Mouse (Mus musculus) stomach, postnatal 0 days (tissue): ENCODE data around the gene Cdca3. TPM values are rescaled to one million over a fixed set of nuclear protein-coding genes. Genes with fewer than 3 reads are reported as not detected.
"Not testable (repeated sequence)": the region's sequence is repeated elsewhere in the genome, so short reads cannot be mapped to it uniquely, and the experiment has no call there.

Experiments used
- ATAC-seq: fragments of 200-750 bp; cut with Nextera tagmentation; 2 replicates; pipeline ENCODE4 v1.8.0; 2017; ENCODE audit not compliant: low FRiP score, low TSS enrichment
- DNase-seq: peaks from one replicate; pipeline ENCODE4 v3.0.0-alpha.2; 2016; ENCODE audit warnings: low spot score
- H3K27ac ChIP-seq: fragments of 300-500 bp; sonication (generic); replicated peaks from 2 replicates; pipeline ENCODE4 v1.5.1; 2014; ENCODE audit warnings: mild to moderate bottlenecking, control low read depth
- H3K27me3 ChIP-seq: fragments of 300-500 bp; sonication (generic); 2 replicates; pipeline ENCODE4 v1.6.1; 2014; ENCODE audit warnings: low read length; ENCODE audit not compliant: control insufficient read depth, insufficient read depth
- H3K36me3 ChIP-seq: fragments of 300-500 bp; sonication (generic); 2 replicates; pipeline ENCODE4 v1.6.1; 2014; ENCODE audit warnings: low read length, mixed read lengths; ENCODE audit not compliant: control insufficient read depth, insufficient read depth
- H3K4me1 ChIP-seq: fragments of 300-500 bp; sonication (generic); replicated peaks from 2 replicates; pipeline ENCODE4 v1.6.1; 2014; ENCODE audit warnings: antibody characterized with exemption; ENCODE audit not compliant: control insufficient read depth, insufficient read depth
- H3K4me2 ChIP-seq: fragments of 300-500 bp; sonication (generic); replicated peaks from 2 replicates; pipeline ENCODE4 v1.6.1; 2014; ENCODE audit warnings: low read depth, mild to moderate bottlenecking, control low read depth, moderate library complexity
- H3K4me3 ChIP-seq: fragments of 300-500 bp; sonication (generic); 2 replicates; pipeline ENCODE4 v1.5.1; 2014; ENCODE audit warnings: low read depth, low read length, control low read depth
- H3K9ac ChIP-seq: fragments of 300-500 bp; sonication (generic); 2 replicates; pipeline ENCODE4 v1.6.1; 2014; ENCODE audit warnings: mild to moderate bottlenecking, low read length, control low read depth, mixed read lengths
- H3K9me3 ChIP-seq: fragments of 300-500 bp; sonication (generic); 2 replicates; pipeline ENCODE4 v1.6.1; 2016; ENCODE audit warnings: low read length; ENCODE audit not compliant: control insufficient read depth
- CTCF ChIP-seq: IDR thresholded peaks from 2 replicates; pipeline ENCODE4 v1.5.1; 2016; ENCODE audit warnings: antibody characterized with exemption, low read depth, mild to moderate bottlenecking, moderate library complexity
- EP300 ChIP-seq: optimal IDR thresholded peaks from 2 replicates; pipeline ENCODE3; 2016; ENCODE audit warnings: antibody characterized with exemption
- WGBS: fragments of 180-500 bp; shearing (Covaris S2); extraction: QIAGEN DNeasy Blood & Tissue Kit; methylation state at CpG from one replicate; pipeline ENCODE4 v1.1.7; 2014; 5-methylcytosine and 5-hydroxymethylcytosine counted together
- polyA plus RNA-seq: library from polyadenylated mRNA; unstranded; fragments of >200 nt; fragmentation: Nextera tagmentation; extraction: Ambion mirVana; gene quantifications from 2 replicates; pipeline ENCODE4 v1.2.1, GENCODE M21; 2015

Cdca3 gene
- polyA plus RNA-seq, 1 experiment from 2014 or later: 52.8 TPM

DNA sequence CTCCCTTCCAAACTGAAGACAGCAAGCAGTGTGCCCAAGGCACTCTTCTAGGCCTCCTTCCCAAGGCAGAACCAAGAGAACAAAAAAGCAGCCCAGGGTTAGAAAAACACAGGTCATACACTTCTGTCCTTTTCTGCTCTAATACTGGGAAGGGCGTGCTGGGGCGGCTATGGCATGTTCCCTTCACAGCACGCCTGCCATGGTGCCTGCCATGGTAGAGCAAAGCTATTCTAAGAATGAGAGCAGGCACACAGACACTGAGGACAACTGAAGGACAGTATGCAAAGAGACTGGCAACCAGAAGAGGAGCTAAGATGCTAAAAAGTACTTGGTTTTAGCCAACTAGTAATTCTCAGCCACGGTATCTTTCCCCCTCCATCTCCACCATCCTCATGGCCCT is 7.3 kb upstream of the Cdca3 start:
- Histone ChIP-seq H3K27me3 (no peaks in the 10 kb centered on the region), H3K27ac (no peak overlapping the region), H3K36me3 (peaks cover 50% of the 10 kb centered on the region), H3K9ac (no peak overlapping the region), H3K9me3 (no peaks in the 10 kb centered on the region), H3K4me1 (no peaks in the 10 kb centered on the region), H3K4me3 (no peak overlapping the region), H3K4me2 (no peak overlapping the region)
- ATAC-seq (no peak), DNase-seq (no peak)
- 91% methylated on average over 4 of the region's 4 CpGs for WGBS
- no peak for TF ChIP-seq EP300
- TF ChIP-seq CTCF: no peak

DNA sequence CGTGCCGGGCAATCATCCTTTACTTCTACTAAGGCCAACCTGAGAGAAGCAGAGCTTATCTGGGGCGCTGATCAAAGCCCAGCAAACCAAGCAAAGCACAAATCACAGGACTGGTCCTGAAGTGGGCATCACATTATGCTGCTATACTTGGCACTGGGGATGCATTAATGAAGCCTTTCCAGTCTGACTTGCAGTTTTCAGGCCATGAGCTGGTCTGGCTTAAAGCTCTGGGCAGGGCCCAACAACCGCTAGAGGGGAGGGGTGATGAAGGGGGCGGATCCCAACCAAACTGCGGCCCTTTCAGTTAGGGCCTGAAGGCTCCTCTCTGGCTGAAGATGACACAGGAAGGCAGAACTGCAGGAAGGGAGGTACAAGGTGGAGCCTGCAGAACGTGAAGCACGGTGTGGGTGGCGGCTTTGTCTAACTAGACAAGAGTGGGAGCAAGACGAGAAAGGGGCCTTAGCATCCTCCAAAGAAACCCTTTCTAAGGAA is 1.2 kb upstream of the Cdca3 start:
- H3K4me3 ChIP-seq: peak overlapping the region; percentile 66
- H3K9ac ChIP-seq: peak overlapping the region; percentile 60
- WGBS: 18% methylated on average over 10 of the region's 10 CpGs
- peak overlapping the region; percentile 83 for H3K4me2 ChIP-seq
- H3K27me3 ChIP-seq: no peaks in the 10 kb centered on the region
- ATAC-seq (no peak), DNase-seq (peak; percentile 49)
- H3K27ac ChIP-seq: peak overlapping the region; percentile 76
- 0 out of 2 replicates have a peak, but pooled peaks cover 2% of the 10 kb centered on the region for H3K4me1 ChIP-seq
- H3K36me3 ChIP-seq: peaks cover 13% of the 10 kb centered on the region
- TF ChIP-seq CTCF: no peak; the same call in none of the 2 replicates
- no peak for TF ChIP-seq EP300
- no peaks in the 10 kb centered on the region for H3K9me3 ChIP-seq

GRCm38 (mm10) chr6:124829799-124830700 is 703 bp downstream of the Cdca3 start:
- TF ChIP-seq CTCF (peak; percentile 43), EP300 (peak; percentile 30)
- ATAC-seq: peak; percentile 86
- no peaks in the 10 kb centered on the region for H3K9me3 ChIP-seq
- peak; percentile 92 for DNase-seq
- H3K9ac ChIP-seq: peak overlapping the region; percentile 62
- H3K27ac ChIP-seq: peak overlapping the region; percentile 90
- H3K4me3 ChIP-seq: peak overlapping the region; percentile 66
- under 1% methylated on average over 38 of the region's 38 CpGs for WGBS
- no peaks in the 10 kb centered on the region for H3K27me3 ChIP-seq
- peaks cover 2% of the 10 kb centered on the region; the same call in 1 of the 2 replicates for H3K36me3 ChIP-seq
- H3K4me1 ChIP-seq: 0 out of 2 replicates have a peak, but pooled peaks cover 2% of the 10 kb centered on the region
- peak overlapping the region; percentile 84 for H3K4me2 ChIP-seq

DNA sequence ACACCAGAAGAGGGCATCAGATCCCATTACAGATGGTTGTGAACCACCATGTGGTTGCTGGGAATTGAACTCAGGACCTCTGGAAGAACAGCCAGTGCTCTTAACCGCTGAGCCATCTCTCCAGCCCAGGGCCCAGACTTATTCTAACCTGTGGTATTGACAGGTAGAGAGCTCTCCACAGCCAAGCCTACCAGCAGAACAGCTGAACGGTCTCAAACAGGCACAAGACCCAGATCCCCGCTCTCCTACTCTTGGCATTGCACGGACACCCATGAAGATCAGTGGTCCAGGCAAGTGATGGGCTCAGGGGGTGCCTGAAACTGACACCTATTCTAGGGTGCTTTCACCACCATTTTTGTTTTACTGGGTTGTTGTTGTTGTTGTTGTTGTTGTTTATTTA is 1.9 kb downstream of the Cdca3 start:
- H3K4me1 ChIP-seq, H3K27ac ChIP-seq, H3K4me3 ChIP-seq, H3K9me3 ChIP-seq, DNase-seq, H3K9ac ChIP-seq, H3K27me3 ChIP-seq, ATAC-seq, H3K36me3 ChIP-seq: not testable (repeated sequence)
- H3K4me2 ChIP-seq: peak overlapping the region; percentile 84
- 89% methylated on average over 4 of the region's 4 CpGs for WGBS

GRCm38 (mm10) chr6:124831649-124832048 is 2.3 kb downstream of the Cdca3 start:
- Histone ChIP-seq H3K9me3 (no peaks in the 10 kb centered on the region), H3K4me3 (no peak overlapping the region), H3K27me3 (no peaks in the 10 kb centered on the region), H3K27ac (no peak overlapping the region), H3K9ac (no peak overlapping the region), H3K4me1 (0 out of 2 replicates have a peak, but pooled peaks cover 2% of the 10 kb centered on the region), H3K4me2 (no peak overlapping the region), H3K36me3 (no peaks in the 10 kb centered on the region)
- ATAC-seq (no peak), DNase-seq (no peak)
- WGBS: 89% methylated on average over 8 of the region's 8 CpGs
- TF ChIP-seq EP300: no peak
- no peak for TF ChIP-seq CTCF
